In genomic region chr15:82182311-82182710, GRCm38 (mm10) we compare ENCODE assay signal across 1 mouse cellular context.
TF ChIP-seq lines count a peak whose summit lies in the region.

No protein-coding gene starts in this region.

TF ChIP-seq in MEL, 35 proteins besides CTCF, POLR2A, EP300 and RAD21:
- no peak for TF ChIP-seq MAZ (IDR thresholded peaks at IDR 0.05; ENCODE audit: low read depth, low read length)
- no peak for TF ChIP-seq CHD2 (IDR thresholded peaks at IDR 0.05; ENCODE audit: low read length)
- TF ChIP-seq CHD1 (IDR thresholded peaks at IDR 0.05; ENCODE audit: low read depth, low read length), result no peak
- no peak for TF ChIP-seq USF2 (IDR thresholded peaks at IDR 0.05; ENCODE audit: borderline replicate concordance in 1 of 2, insufficient read depth in 1 of 2, low read depth in 1 of 2, low read length in 2 of 2)
- no peak for TF ChIP-seq MXI1 (IDR thresholded peaks at IDR 0.05; ENCODE audit: low read depth, low read length)
- no peak for TF ChIP-seq UBTF (IDR thresholded peaks at IDR 0.05; ENCODE audit: borderline replicate concordance, insufficient read depth, low read depth, low read length)
- TF ChIP-seq MYB (IDR thresholded peaks at IDR 0.05; ENCODE audit: low read depth, low read length), result no peak
- TF ChIP-seq BHLHE40 (IDR thresholded peaks at IDR 0.05; ENCODE audit: borderline replicate concordance, low read depth, low read length), result no peak
- TF ChIP-seq USF1 (IDR thresholded peaks at IDR 0.05; ENCODE audit: low read depth, low read length), result no peak
- TF ChIP-seq E2F4 (IDR thresholded peaks at IDR 0.05; ENCODE audit: borderline replicate concordance, low read depth, low read length), result no peak
- TF ChIP-seq RCOR1 (IDR thresholded peaks at IDR 0.05; ENCODE audit: low read depth, low read length), result no peak
- no peak for TF ChIP-seq TCF12 (IDR thresholded peaks at IDR 0.05; ENCODE audit: low read depth, low read length)
- no peak for TF ChIP-seq HCFC1 (IDR thresholded peaks at IDR 0.05; ENCODE audit: low read depth, low read length)
- no peak for TF ChIP-seq POLR2AphosphoS5 (IDR thresholded peaks at IDR 0.05; ENCODE audit: borderline replicate concordance, low read depth, low read length)
- no peak for TF ChIP-seq JUND (IDR thresholded peaks at IDR 0.05; ENCODE audit: low read depth, low read length)
- TF ChIP-seq ELF1 (IDR thresholded peaks at IDR 0.05; ENCODE audit: low read depth, low read length), result no peak
- TF ChIP-seq GABPA (IDR thresholded peaks at IDR 0.05; ENCODE audit: low read depth, low read length), result no peak
- TF ChIP-seq MAX (IDR thresholded peaks at IDR 0.05; ENCODE audit: low read length), result no peak
- no peak for TF ChIP-seq GATA1 (IDR thresholded peaks at IDR 0.05; ENCODE audit: low read depth, low read length)
- TF ChIP-seq TAL1 (IDR thresholded peaks at IDR 0.05; ENCODE audit: low read length), result no peak
